Mouse (Mus musculus) c-Kit-positive CD71-positive TER-119-positive erythroid progenitor cells, embryonic 14.5 days (primary cell): ENCODE results near the gene Gm5615.

Source experiments
- DNase-seq: peaks from one replicate; pipeline ENCODE4 v3.0.0-alpha.2; 2013; ENCODE audit warnings: low spot score

The Gm5615 gene

DNA sequence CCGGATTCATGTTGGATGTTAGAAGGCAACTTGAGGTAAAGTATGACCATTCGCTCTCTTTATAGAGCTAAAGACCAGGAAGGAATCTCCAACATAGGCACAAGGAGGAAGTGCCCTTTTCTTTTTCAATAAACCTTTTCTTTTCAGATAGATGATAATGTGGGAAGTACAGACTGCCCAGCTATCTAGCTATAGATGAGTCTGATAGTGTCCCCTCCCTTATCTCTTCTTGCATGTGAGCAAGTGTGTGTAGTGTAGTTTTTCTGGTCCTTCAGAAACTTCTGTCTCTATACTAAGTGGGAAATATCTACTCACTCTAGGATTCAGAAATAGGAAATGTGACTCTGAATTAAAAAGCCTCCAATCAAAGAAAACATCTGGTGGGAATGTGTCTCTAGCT lies at the start of gene Gm5615:
Gm5615 (minus strand) TSS at position 101 of the 400 bp plus-strand sequence.
- no peak for DNase-seq

- no peak for DNase-seq
Measured at GRCm38 (mm10) chr9:36582535-36582934, 40.8 kb upstream of the Gm5615 start, which contains the start of gene Gm17689. Gene Gm17689 (minus strand): TSS chr9:36582635.

GRCm38 (mm10) chr9:36504211-36504610 lies 37.6 kb downstream of the Gm5615 start:
- no peak for DNase-seq

DNA sequence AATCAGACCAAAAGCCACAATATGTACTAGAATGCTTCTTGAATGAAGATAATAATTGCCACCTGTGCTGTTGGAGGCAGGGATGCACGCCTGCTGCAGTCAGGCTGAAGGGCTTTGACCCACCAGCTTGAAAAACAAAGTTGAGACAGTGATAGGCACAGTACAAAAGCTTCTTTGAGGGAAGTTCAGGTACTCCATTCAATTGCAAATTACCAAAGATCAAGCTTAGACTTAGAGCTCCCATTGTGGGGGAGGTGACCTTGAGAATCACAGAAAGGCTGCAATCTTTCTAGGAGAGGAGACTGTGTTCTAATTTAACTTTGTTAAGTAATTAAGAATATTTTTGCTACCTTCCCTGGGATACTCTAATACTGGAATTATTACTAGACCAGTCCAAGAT lies 45.9 kb downstream of the Gm5615 start:
- no peak for DNase-seq

GRCm38 (mm10) chr9:36494501-36495220 lies 47.1 kb downstream of the Gm5615 start:
- DNase-seq = no peak
